Mouse (Mus musculus): ENCODE measurements around the gene Nos3. TPM values are rescaled to one million over a fixed set of nuclear protein-coding genes. Genes with fewer than 3 reads are reported as not detected.

Gene Nos3
- 41.6 and 73.0 TPM in 2 replicates for polyA plus RNA-seq (2012; rRNA removed; ENCODE audit: low replicate concordance)

DNA sequence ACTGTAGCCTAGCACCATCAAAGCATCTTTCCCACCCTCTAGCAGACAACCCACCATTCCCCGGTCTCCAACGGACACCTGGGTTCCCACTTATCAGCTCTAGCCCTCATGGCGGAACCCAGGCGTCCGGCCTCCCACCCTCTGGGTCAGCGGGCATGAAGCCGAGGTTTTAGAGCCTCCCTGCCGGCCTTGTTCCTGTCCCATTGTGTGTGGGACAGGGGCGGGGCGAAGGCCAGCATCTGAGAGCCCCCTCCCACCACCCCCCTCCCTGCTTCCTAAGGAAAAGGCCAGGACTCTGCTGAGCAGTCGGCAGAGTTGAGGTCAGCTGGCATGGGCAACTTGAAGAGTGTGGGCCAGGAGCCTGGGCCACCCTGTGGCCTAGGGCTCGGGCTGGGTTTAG, at the start of gene Nos3:
TSS of gene Nos3 (plus strand) at position 303 of the 400 bp plus-strand sequence.

DNA sequence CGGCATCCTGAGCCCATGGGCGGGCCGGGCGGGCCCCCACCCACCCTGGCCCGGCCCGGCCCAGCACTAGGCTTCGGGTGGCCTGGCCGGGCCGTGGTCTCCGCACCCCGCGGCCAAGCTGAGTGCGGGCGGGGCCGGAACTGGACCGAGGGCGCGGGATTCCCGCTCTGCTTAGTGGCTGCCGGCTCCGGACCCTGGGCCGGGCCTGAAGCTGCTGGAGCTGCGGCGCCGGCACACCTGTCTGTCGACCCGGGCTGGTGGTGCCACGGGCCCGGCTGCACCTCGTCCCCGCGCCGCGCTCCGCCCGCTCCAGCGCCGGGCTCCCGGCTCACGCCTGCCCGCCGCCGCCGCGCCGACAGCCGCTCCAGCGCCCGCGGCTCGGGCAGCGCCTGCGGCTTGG, 13.3 kb upstream of the Nos3 start, which contains the start of gene Kcnh2:
TSS of gene Kcnh2 (minus strand) at position 327 of the 400 bp plus-strand sequence.

DNA sequence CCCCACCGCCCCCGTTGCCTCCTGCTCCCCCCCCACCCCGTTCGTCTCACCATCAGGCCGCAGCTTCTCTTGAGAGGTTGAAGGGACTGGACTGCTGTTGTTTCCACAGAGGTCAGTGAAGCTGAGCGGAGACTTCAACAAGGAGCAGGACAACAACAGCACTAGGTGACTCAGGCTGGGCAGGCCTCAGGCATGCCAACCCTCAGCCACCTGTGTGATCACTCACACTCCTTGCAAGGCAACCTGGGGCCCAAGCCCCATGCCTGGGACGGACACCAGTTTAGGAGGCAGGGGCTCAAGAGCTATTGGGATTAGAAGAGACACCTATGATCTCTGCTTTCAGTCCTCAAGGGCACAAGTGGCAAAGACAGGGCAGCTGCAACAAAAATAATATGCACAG, 27.3 kb downstream of the Nos3 start, which contains the start of gene Atg9b:
TSS of gene Atg9b (minus strand) at position 280 of the 400 bp plus-strand sequence.

DNA sequence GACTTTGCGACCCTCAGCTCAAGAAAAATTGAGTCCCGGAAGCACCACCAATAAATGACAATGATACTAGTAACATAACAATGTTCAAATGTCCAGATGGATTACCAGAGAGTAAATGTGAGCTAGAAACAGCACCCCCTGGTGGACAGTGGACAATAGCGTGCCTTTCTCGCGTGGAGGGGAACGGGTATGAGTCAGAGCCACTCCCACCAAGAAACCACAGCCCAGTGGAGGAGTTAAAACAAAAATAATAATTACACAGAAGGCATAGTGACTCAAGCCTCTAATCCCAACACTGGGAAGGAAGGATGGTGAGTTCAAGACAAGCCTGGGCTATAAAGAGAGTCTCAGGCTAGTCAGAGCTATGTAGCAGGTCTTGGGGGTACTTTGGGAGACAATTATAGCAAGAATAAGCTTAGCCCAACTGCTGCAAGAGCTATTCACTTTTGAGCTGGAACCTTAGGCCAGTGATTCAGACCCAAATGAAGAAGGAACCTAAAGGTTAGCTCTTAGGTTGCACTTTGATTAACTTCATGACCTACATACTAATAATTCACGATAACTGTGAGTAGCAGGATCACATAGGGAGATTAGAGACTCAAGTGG, 28.9 kb downstream of the Nos3 start, which contains the start of gene Abcb8:
TSS of gene Abcb8 (plus strand) at position 272 of the 606 bp plus-strand sequence.

DNA sequence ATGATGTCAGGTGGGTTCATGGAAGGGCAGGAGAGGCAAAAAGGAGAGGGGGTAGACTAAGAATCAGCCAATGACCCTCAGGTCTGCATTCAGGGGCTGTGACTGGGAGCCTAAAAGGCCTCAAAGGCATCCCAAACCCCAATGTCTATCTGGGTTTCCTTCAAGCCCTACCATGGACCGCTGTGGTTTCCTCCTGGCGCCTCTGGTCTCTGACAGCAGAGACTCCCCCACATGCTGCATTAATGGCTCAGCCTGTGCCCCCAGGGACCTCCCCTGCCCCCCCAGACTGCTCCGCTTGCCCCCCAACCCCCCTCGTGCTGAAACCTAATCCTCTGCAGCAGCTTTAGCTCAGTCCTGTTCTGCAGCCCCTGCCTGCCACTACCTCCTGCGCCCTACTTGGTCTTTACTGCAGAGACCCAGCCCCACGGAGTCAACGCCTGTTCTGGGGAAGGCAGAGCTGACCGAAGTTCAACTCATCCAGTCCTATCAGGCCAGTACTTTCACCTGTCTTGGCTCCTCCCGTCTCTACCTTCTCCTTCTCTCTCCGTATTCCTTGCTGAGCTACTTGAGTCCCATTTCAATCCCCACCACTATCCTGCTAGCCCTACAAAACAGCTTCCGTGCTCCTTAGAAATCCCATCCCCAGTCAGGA, 48.6 kb downstream of the Nos3 start, which contains the start of gene Asic3:
TSS of gene Asic3 (plus strand) at position 351 of the 652 bp plus-strand sequence.

DNA sequence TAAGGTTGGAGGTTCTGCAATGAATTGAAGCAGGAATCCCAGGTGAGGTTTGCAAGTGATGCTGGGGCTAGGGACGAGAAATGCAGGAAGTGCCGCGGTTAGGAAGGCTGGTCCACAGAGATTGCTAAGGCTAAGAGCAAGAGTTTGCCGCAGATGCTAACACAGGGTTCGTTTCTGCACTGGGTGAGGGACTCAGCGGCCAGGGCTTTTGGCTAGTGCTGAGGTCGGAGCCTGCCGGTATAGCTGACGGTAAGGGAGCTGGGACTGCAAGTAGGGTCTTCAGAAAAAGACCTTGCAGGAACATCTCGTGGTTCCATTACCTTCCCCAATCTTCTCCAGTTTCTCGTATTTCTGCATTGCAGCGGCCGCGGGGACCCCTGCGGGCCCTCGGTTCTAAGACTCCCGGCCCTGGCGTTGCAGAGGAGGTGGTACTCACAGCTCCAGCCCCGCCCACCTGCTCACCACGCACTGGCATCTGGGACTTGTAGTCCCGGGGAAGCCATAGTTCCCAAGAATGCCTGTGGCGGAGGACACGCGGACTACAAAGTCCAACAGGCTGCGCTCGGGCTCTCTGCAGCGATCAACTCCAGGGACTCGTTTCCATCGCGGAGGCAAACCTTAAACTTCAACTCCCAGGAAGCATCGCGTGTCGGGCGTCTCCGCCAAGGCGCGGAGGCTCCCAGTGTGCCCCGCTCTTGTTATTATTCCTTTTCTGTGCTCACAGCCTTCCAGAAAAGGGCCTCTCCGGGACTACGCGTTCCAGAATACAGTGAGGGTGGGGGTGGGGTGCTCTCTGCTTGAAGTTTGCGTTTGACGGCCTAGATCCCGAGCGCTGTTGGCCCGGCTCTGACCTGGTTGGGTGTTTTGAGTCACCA, 58.8 kb downstream of the Nos3 start, which contains the start of the genes Cdk5 and Slc4a2:
TSS of gene Cdk5 (minus strand) at position 402 of the 875 bp plus-strand sequence.
TSS of gene Slc4a2 (plus strand) at position 709 of the 875 bp plus-strand sequence.

Other genes with a start within 250 kb of the Nos3 start
- gene Nupl2, start 199.8 kb upstream of the Nos3 start, polyA plus RNA-seq (2012; rRNA removed; ENCODE audit: low replicate concordance), result 6.8 and 11.5 TPM in 2 replicates
- 37.6 and 114 TPM in 2 replicates for gene Kcnh2, start 13.2 kb upstream of the Nos3 start, polyA plus RNA-seq (2012; rRNA removed; ENCODE audit: low replicate concordance)
- gene Atg9b, start 27.3 kb downstream of the Nos3 start, polyA plus RNA-seq (2012; rRNA removed; ENCODE audit: low replicate concordance), result 1.9 and 4.6 TPM in 2 replicates
- gene Abcb8, start 28.9 kb downstream of the Nos3 start, polyA plus RNA-seq (2012; rRNA removed; ENCODE audit: low replicate concordance), result 69.9 and 87.9 TPM in 2 replicates
- gene Asic3, start 48.6 kb downstream of the Nos3 start, polyA plus RNA-seq (2012; rRNA removed; ENCODE audit: low replicate concordance), result 0.64 and 0.75 TPM in 2 replicates
- 87.6 and 100 TPM in 2 replicates for gene Cdk5, start 58.7 kb downstream of the Nos3 start, polyA plus RNA-seq (2012; rRNA removed; ENCODE audit: low replicate concordance)
- gene Slc4a2, start 59.0 kb downstream of the Nos3 start, polyA plus RNA-seq (2012; rRNA removed; ENCODE audit: low replicate concordance), result 71.2 and 99.7 TPM in 2 replicates
- gene Fastk, start 80.5 kb downstream of the Nos3 start, polyA plus RNA-seq (2012; rRNA removed; ENCODE audit: low replicate concordance), result 257 and 263 TPM in 2 replicates
- 22.5 and 42.2 TPM in 2 replicates for gene Tmub1, start 83.0 kb downstream of the Nos3 start, polyA plus RNA-seq (2012; rRNA removed; ENCODE audit: low replicate concordance)
- gene Agap3, start 87.4 kb downstream of the Nos3 start, polyA plus RNA-seq (2012; rRNA removed; ENCODE audit: low replicate concordance), result 70.0 and 103 TPM in 2 replicates
- 0.03 and 0.12 TPM in 2 replicates for gene Gbx1, start 162.4 kb downstream of the Nos3 start, polyA plus RNA-seq (2012; rRNA removed; ENCODE audit: low replicate concordance)
- 0.86 and 2.5 TPM in 2 replicates for gene Asb10, start 176.2 kb downstream of the Nos3 start, polyA plus RNA-seq (2012; rRNA removed; ENCODE audit: low replicate concordance)
- gene 4931409K22Rik, start 192.0 kb downstream of the Nos3 start, polyA plus RNA-seq (2012; rRNA removed; ENCODE audit: low replicate concordance), result 0.04 TPM in 1 of 2 replicates, not detected in the other
- 47.6 and 66.5 TPM in 2 replicates for gene Abcf2, start 212.7 kb downstream of the Nos3 start, polyA plus RNA-seq (2012; rRNA removed; ENCODE audit: low replicate concordance)
- gene Chpf2, start 221.9 kb downstream of the Nos3 start, polyA plus RNA-seq (2012; rRNA removed; ENCODE audit: low replicate concordance), result 53.7 and 55.7 TPM in 2 replicates

Data from subcutaneous adipose tissue, adult 2 months (tissue).